Mouse (Mus musculus): Measurements from ENCODE around the gene Kpna7. TPM values are rescaled to one million over a fixed set of nuclear protein-coding genes. Genes with fewer than 3 reads are reported as not detected.

Gene Kpna7
- polyA plus RNA-seq, 1 experiment, result not detected

GRCm38 (mm10) chr5:144948422-144948821 lies 135.4 kb downstream of the Kpna7 start:
- TF ChIP-seq POLR2A (IDR thresholded peaks at IDR 0.05; ENCODE audit: borderline replicate concordance, insufficient read depth, low read length), result no peak
- TF ChIP-seq CTCF (IDR thresholded peaks at IDR 0.05; ENCODE audit: borderline replicate concordance, insufficient read depth, low read depth, low read length), result no peak
- Histone ChIP-seq H3K4me1 (ENCODE audit: control insufficient read depth, insufficient read depth, low read length) (peaks cover 29% of the 10 kb centered on the region), H3K27me3 (ENCODE audit: control insufficient read depth, insufficient read depth, low read length) (no peaks in the 10 kb centered on the region), H3K4me3 (replicated peaks; ENCODE audit: insufficient read depth, low read depth, low read length) (no peak overlapping the region), H3K27ac (ENCODE audit: insufficient read depth, low read length) (no peak overlapping the region)
- DNase-seq, result no peak
- WGBS, result 79% methylated on average over 11 of the region's 11 CpGs

GRCm38 (mm10) chr5:144948002-144948401 lies 135.8 kb downstream of the Kpna7 start:
- H3K27me3 ChIP-seq (ENCODE audit: control insufficient read depth, insufficient read depth, low read length), result no peaks in the 10 kb centered on the region
- H3K27ac ChIP-seq (ENCODE audit: insufficient read depth, low read length), result no peak overlapping the region
- WGBS, result 9% methylated on average over 1 of the region's 1 CpGs
- peak in 1 of 2 experiments; percentile 21 for DNase-seq
- TF ChIP-seq CTCF (IDR thresholded peaks at IDR 0.05; ENCODE audit: borderline replicate concordance, insufficient read depth, low read depth, low read length) (no peak), POLR2A (IDR thresholded peaks at IDR 0.05; ENCODE audit: borderline replicate concordance, insufficient read depth, low read length) (no peak)
- H3K4me1 ChIP-seq (ENCODE audit: control insufficient read depth, insufficient read depth, low read length), result peaks cover 25% of the 10 kb centered on the region
- H3K4me3 ChIP-seq (replicated peaks; ENCODE audit: insufficient read depth, low read depth, low read length), result no peak overlapping the region

GRCm38 (mm10) chr5:144946032-144946431 lies 137.8 kb downstream of the Kpna7 start:
- DNase-seq, result peak; percentile 50 to 61
- H3K27me3 ChIP-seq (ENCODE audit: control insufficient read depth, insufficient read depth, low read length), result no peaks in the 10 kb centered on the region
- no peak overlapping the region for H3K4me3 ChIP-seq (replicated peaks; ENCODE audit: insufficient read depth, low read depth, low read length)
- no peak for TF ChIP-seq POLR2A (IDR thresholded peaks at IDR 0.05; ENCODE audit: borderline replicate concordance, insufficient read depth, low read length)
- no peak for TF ChIP-seq CTCF (IDR thresholded peaks at IDR 0.05; ENCODE audit: borderline replicate concordance, insufficient read depth, low read depth, low read length)
- WGBS, result 13% methylated on average over 4 of the region's 4 CpGs
- H3K27ac ChIP-seq (ENCODE audit: insufficient read depth, low read length), result no peak overlapping the region
- H3K4me1 ChIP-seq (ENCODE audit: control insufficient read depth, insufficient read depth, low read length), result peaks cover 32% of the 10 kb centered on the region

GRCm38 (mm10) chr5:144944932-144945331 lies 138.9 kb downstream of the Kpna7 start:
- peaks cover 28% of the 10 kb centered on the region for H3K4me1 ChIP-seq (ENCODE audit: control insufficient read depth, insufficient read depth, low read length)
- no peak overlapping the region for H3K4me3 ChIP-seq (replicated peaks; ENCODE audit: insufficient read depth, low read depth, low read length)
- 76% methylated on average over 7 of the region's 7 CpGs for WGBS
- no peak for DNase-seq
- no peaks in the 10 kb centered on the region for H3K27me3 ChIP-seq (ENCODE audit: control insufficient read depth, insufficient read depth, low read length)
- TF ChIP-seq POLR2A (IDR thresholded peaks at IDR 0.05; ENCODE audit: borderline replicate concordance, insufficient read depth, low read length) (no peak), CTCF (IDR thresholded peaks at IDR 0.05; ENCODE audit: borderline replicate concordance, insufficient read depth, low read depth, low read length) (no peak)
- no peak overlapping the region for H3K27ac ChIP-seq (ENCODE audit: insufficient read depth, low read length)

- WGBS, result 87% methylated on average over 4 of the region's 4 CpGs
- no peak for TF ChIP-seq POLR2A (IDR thresholded peaks at IDR 0.05; ENCODE audit: borderline replicate concordance, insufficient read depth, low read length)
- no peak for TF ChIP-seq CTCF (IDR thresholded peaks at IDR 0.05; ENCODE audit: borderline replicate concordance, insufficient read depth, low read depth, low read length)
Observed at GRCm38 (mm10) chr5:144944370-144944769, 139.5 kb downstream of the Kpna7 start.

GRCm38 (mm10) chr5:144943346-144943745 lies 140.5 kb downstream of the Kpna7 start:
- H3K27ac ChIP-seq (ENCODE audit: insufficient read depth, low read length), result no peak overlapping the region
- H3K27me3 ChIP-seq (ENCODE audit: control insufficient read depth, insufficient read depth, low read length), result no peaks in the 10 kb centered on the region
- TF ChIP-seq CTCF (IDR thresholded peaks at IDR 0.05; ENCODE audit: borderline replicate concordance, insufficient read depth, low read depth, low read length) (no peak), POLR2A (IDR thresholded peaks at IDR 0.05; ENCODE audit: borderline replicate concordance, insufficient read depth, low read length) (no peak)
- 89% methylated on average over 6 of the region's 6 CpGs for WGBS
- no peak overlapping the region for H3K4me3 ChIP-seq (replicated peaks; ENCODE audit: insufficient read depth, low read depth, low read length)
- peaks cover 26% of the 10 kb centered on the region for H3K4me1 ChIP-seq (ENCODE audit: control insufficient read depth, insufficient read depth, low read length)
- DNase-seq, result no peak

More at GRCm38 (mm10) chr5:144944370-144944769, 139.5 kb downstream of the Kpna7 start:
- no peak for DNase-seq
- Histone ChIP-seq H3K27me3 (ENCODE audit: control insufficient read depth, insufficient read depth, low read length) (no peaks in the 10 kb centered on the region), H3K4me1 (ENCODE audit: control insufficient read depth, insufficient read depth, low read length) (peaks cover 28% of the 10 kb centered on the region), H3K27ac (ENCODE audit: insufficient read depth, low read length) (no peak overlapping the region), H3K4me3 (replicated peaks; ENCODE audit: insufficient read depth, low read depth, low read length) (no peak overlapping the region)

GRCm38 (mm10) chr5:144942431-144942830 lies 141.4 kb downstream of the Kpna7 start:
- TF ChIP-seq POLR2A (IDR thresholded peaks at IDR 0.05; ENCODE audit: borderline replicate concordance, insufficient read depth, low read length), result no peak
- WGBS, result 24% methylated on average over 9 of the region's 9 CpGs
- Histone ChIP-seq H3K27me3 (ENCODE audit: control insufficient read depth, insufficient read depth, low read length) (no peaks in the 10 kb centered on the region), H3K4me1 (ENCODE audit: control insufficient read depth, insufficient read depth, low read length) (peaks cover 24% of the 10 kb centered on the region), H3K27ac (ENCODE audit: insufficient read depth, low read length) (no peak overlapping the region), H3K4me3 (replicated peaks; ENCODE audit: insufficient read depth, low read depth, low read length) (no peak overlapping the region)
- DNase-seq, result no peak

GRCm38 (mm10) chr5:144940904-144941303 lies 142.9 kb downstream of the Kpna7 start:
- Histone ChIP-seq H3K27me3 (ENCODE audit: control insufficient read depth, insufficient read depth, low read length) (no peaks in the 10 kb centered on the region), H3K27ac (ENCODE audit: insufficient read depth, low read length) (no peak overlapping the region), H3K4me1 (ENCODE audit: control insufficient read depth, insufficient read depth, low read length) (peaks cover 22% of the 10 kb centered on the region), H3K4me3 (replicated peaks; ENCODE audit: insufficient read depth, low read depth, low read length) (no peak overlapping the region)
- WGBS, result 65% methylated on average over 3 of the region's 3 CpGs
- no peak for TF ChIP-seq POLR2A (IDR thresholded peaks at IDR 0.05; ENCODE audit: borderline replicate concordance, insufficient read depth, low read length)
- TF ChIP-seq CTCF (IDR thresholded peaks at IDR 0.05; ENCODE audit: borderline replicate concordance, insufficient read depth, low read depth, low read length), result no peak
- no peak for DNase-seq
